Mouse (Mus musculus): ENCODE data around the gene Spag5.
A peak's percentile ranks its signal among the peaks of the same experiment; 100 is the strongest.

Spag5 gene

DNA sequence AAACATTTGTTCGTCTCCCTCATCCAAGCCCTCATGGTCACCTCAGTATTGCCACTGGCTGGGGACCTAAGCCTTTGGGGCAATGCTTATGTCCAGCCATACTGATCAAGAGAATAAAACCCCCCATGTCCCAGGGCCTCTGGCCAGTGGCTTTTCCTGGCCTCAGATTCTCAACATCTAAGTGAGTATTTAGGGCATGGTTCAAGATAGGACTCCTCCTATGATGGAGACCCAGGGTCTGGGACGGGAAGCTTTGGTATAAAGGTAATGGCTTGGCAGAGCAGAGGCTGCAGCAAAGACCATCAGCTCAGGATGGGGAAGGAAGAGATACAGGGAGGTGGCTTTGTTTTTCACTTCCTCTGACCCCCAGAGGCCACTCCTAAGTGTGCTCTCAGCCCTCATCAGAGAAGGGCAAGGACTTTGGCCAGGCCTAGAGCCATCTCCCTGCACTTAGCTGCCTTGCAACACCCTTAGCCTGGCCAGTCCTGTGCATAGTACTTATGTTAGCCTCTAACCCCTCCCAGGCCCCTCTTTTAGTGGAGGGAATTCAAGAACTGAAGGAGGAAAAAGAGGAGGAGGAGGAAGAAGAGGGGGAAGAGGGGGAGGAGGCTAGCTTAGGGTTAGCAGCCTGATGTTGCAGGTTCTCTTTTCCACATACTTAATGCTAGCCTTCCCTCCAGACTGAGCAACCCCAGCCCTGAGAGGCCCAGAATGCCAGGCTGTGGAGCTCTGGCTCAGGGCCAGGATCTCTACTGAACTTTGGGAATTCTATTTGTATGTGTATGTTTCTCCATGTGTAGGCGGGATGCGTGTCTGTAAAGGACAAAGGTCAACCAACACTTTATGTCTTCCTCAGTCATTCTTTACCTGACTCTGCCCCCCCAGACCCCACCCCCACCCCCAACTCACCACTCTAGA is 48.4 kb downstream of the Spag5 start:
- no peak for DNase-seq (ENCODE audit: low spot score in 2 of 2)

DNA sequence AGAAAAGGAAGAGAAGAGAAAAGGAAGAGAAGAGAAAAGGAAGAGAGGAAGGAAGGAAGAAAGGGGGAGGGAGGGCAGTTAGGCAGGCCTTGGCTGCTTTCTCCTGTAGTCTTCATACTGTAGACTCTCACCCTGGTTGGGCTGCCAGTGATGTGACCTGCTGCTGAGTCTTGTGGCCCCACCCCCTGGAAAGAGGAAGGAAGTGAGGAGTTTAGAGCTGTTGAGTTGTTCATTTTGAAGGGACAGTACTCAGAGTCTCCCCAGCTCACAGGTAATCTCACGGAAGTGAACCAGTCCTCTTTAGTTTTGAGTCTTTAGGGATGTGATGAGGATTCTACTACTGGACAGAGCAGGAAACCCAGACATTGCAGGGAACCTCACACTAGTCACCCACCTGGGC is 51.8 kb downstream of the Spag5 start:
- no peak for DNase-seq (ENCODE audit: low spot score in 2 of 2)

DNA sequence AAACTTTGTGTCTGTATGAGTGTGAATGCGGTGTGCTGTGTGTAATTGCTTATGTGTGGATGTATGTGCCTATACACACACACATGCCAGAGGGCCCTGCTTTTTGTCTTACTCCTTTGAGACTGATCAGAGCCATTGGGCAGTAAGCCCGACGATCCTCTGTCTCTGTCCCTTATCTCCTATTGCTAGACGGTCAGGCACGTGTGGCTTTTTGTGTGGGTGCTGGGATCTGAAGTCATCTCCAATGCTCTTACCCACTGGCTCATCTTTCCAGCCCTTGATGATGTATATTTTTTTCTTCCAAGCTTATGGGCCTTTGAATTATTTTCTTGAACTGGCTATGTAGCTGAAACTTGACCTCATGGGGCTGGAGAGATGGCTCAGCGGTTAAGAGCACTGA is 53.6 kb downstream of the Spag5 start:
- DNase-seq (ENCODE audit: low spot score in 2 of 2), result no peak

DNA sequence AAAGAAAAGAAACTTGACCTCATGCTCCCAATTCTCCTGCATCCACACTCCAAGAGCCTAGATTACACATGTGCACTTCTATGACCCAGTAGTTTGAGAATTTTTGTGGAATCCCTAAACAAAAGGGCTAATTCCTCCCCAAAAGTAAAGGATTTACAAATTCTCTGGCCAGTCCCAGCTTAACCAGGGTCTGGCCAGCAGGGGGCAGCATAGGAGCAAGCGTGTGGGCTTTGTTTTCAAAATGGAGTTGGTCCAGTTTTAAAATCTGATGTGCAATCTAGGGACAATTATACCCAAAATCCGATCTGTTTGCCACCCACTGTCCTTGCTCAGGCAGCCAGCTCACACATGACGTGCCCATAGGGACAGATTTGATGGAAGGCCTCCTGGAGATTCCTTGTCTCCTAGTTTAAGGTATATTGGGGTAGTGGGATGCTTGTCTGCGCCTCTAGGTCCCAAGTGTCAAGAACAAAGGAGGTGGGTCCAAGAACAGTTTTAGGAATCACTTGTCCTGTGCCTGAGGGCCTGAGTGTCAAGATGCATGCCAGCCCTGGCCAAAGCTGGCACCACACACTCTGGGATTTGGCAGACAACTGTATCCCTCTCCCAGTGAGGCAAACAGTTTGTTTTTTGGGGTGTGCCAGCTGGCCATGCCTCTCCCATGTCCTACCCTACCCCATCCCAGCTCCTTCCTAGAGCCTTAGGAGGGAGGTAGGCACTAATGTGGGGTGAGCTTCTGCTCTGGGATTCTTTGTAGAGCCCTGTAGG is 54.3 kb downstream of the Spag5 start:
- no peak for DNase-seq (ENCODE audit: low spot score in 2 of 2)

DNA sequence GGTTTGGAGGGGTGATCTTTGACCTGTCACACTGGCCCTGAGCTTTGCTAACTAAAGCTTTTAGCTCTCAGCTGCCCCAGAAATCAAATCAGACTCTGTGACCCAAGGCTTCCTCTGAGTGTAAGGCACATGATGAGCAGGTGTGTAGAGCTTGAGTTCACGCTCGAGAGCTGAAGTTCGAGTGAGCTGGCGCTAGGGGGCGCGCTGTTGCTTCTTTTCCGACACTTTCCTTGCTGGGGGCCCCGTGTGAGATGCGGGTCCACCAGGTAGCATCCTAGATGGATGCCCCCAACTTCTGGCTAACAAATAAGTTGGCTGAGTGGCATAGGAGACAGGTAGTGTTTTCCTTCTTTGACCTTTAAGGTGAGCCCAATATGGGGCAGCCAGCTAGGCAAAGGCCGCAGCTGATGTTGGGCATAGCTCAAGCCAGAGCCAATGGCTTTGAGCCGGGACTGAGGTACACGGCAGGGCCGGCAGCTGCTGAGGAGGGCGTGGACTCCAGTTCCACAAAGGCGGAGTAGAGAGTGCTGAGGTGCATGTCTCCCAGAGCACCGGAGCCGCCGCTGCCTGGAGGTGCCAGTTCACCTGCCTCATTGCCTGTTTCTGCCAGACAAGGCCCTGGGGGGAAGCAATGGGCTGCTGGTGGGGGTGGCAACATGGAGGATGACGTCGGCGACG is 57.1 kb downstream of the Spag5 start:
- no peak for DNase-seq (ENCODE audit: low spot score in 2 of 2)

DNA sequence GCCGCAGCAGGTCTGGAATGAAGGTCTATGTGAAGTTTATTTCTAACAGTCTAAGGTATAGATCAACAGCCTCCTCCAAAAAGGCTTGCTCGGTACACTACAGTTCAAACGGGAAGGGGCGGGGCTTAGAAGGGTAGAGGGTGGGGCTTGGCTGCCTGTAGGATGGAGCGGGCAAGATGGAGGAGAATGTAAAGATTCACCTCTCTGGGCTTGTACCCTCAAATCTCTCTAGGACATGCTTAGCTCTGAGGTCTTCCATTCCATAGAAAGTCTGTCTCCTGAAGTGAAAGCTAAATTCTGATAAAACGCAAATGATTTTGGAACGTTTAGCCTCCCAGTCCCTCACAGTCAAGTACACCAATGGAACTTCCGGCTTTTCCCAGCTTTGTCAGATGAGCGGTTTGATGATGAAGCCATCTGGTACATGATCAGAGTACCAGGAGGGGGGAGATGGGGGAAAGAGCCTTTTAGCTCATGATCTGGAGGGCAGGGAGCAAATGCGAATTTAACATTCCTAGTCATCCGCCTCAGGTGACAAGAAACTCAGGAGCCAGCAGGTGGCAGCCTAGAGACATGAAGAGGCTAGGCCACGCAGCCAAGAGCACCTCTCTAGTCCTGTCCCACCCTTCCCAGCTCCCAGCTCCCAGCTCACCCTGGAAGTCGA is 58.9 kb downstream of the Spag5 start:
- DNase-seq (ENCODE audit: low spot score in 2 of 2), result peak; percentile 57 to 77

DNA sequence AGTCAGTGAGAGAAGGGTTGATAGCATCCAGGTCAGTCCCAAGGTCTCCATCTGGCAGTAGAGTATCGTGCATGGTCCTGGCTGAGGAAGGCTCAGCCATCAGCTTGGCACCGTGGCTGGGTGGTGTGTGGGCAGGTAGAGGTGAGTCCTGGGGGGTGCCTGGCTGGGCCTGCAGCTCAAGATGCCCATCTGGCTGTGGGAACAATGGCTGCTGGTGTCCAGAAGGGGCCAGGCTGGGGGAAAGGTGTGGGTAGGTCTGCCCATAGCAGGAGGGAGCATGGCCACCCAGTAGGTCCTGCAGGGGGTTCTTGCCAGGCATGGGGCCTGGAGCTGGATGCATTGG is 59.4 kb downstream of the Spag5 start:
- DNase-seq (ENCODE audit: low spot score in 2 of 2), result no peak

- no peak for DNase-seq (ENCODE audit: low spot score in 2 of 2)
These were observed 62.1 kb downstream of the Spag5 start for GRCm38 (mm10) chr11:78363309-78364007.

GRCm38 (mm10) chr11:78364103-78364502 is 62.8 kb downstream of the Spag5 start:
- DNase-seq (ENCODE audit: low spot score in 2 of 2), result no peak

DNA sequence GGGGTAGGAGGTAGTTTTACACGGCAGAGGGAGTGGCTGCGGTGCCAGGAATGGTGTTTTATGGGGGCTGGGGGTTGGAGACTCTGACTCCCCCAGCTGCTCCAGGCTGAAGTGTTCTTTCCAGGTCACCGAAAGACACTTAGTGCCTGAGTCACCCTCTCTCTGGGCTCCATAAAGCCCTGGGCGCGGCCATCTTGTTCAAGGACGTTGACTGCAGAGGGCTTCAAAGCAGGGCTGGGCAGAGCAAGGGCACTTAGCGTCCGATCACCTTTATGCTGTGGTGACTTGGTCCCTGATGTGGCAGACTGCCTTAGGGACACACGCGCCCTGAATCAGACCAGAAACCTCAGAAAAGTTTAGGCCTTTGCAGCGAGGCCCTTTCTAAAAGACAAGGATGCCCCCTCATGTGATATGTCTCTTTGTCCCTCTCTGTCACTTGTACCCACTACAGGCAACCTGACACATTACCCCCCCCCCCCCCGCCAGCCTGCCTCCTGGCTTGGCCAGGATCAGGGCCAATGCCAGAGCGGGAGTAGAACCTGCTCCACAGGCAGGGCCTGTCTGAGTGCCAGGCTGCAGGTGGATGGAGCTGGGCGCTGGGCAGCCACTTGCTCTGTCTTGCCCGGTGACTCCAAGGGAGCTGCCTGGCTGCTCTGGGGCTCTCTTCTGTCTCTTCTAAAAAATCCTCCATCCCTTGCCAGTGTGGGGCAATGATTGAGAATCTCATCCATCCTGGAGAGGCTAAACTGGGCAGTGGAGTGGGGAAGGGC is 66.3 kb downstream of the Spag5 start:
- peak in 1 of 2 experiments; percentile 75 for DNase-seq (ENCODE audit: low spot score in 2 of 2)

GRCm38 (mm10) chr11:78370389-78370788 is 69.1 kb downstream of the Spag5 start:
- DNase-seq (ENCODE audit: low spot score in 2 of 2), result no peak

- DNase-seq (ENCODE audit: low spot score in 2 of 2), result no peak
These were observed 70.4 kb downstream of the Spag5 start for GRCm38 (mm10) chr11:78371711-78372110.
